Mouse (Mus musculus): ENCODE data around the gene Lsm4. TPM values are rescaled to one million over a fixed set of nuclear protein-coding genes. Genes with fewer than 3 reads are reported as not detected.

Lsm4 gene
- polyA plus RNA-seq, 1 experiment = 199 TPM

GRCm38 (mm10) chr8:70702842-70703182 lies 29.8 kb downstream of the Lsm4 start:
- DNase-seq = no peak
- WGBS = 97% methylated on average over 3 of the region's 3 CpGs
- no peak for TF ChIP-seq CTCF (IDR thresholded peaks at IDR 0.05; ENCODE audit: borderline replicate concordance, control insufficient read depth, extremely low read depth, insufficient read depth, low read length, poor library complexity)
- no peak for TF ChIP-seq POLR2A (IDR thresholded peaks at IDR 0.05; ENCODE audit: control insufficient read depth, extremely low read depth, insufficient read depth, low read length, poor library complexity)
- peaks cover 12% of the 10 kb centered on the region for H3K4me1 ChIP-seq (replicated peaks; ENCODE audit: control insufficient read depth, insufficient read depth, low read length)
- no peaks in the 10 kb centered on the region for H3K36me3 ChIP-seq (ENCODE audit: control insufficient read depth, insufficient read depth, low read length)
- H3K4me3 ChIP-seq (ENCODE audit: control insufficient read depth, insufficient read depth, low read length) = no peak overlapping the region
- H3K27ac ChIP-seq (ENCODE audit: control insufficient read depth, insufficient read depth, low read length) = no peak overlapping the region
- no peaks in the 10 kb centered on the region for H3K27me3 ChIP-seq (ENCODE audit: control insufficient read depth, insufficient read depth, low read length)

- Histone ChIP-seq H3K4me1 (replicated peaks; ENCODE audit: control insufficient read depth, insufficient read depth, low read length) (peaks cover 10% of the 10 kb centered on the region), H3K27me3 (ENCODE audit: control insufficient read depth, insufficient read depth, low read length) (no peaks in the 10 kb centered on the region), H3K4me3 (ENCODE audit: control insufficient read depth, insufficient read depth, low read length) (no peak within 1 kb of the TSS), H3K27ac (ENCODE audit: control insufficient read depth, insufficient read depth, low read length) (no peak within 1 kb of the TSS), H3K36me3 (ENCODE audit: control insufficient read depth, insufficient read depth, low read length) (no peaks in the 10 kb centered on the region)
- no peak for DNase-seq
- TF ChIP-seq CTCF (IDR thresholded peaks at IDR 0.05; ENCODE audit: borderline replicate concordance, control insufficient read depth, extremely low read depth, insufficient read depth, low read length, poor library complexity) = no peak
- TF ChIP-seq POLR2A (IDR thresholded peaks at IDR 0.05; ENCODE audit: control insufficient read depth, extremely low read depth, insufficient read depth, low read length, poor library complexity) = no peak
- 96% methylated on average over 3 of the region's 3 CpGs for WGBS
Observed at GRCm38 (mm10) chr8:70703287-70703686, 30.2 kb downstream of the Lsm4 start, which contains the start of gene Iqcn. Gene Iqcn, plus strand, starts transcription at chr8:70703457.

- no peak for DNase-seq
- H3K4me3 ChIP-seq (ENCODE audit: control insufficient read depth, insufficient read depth, low read length) = no peak overlapping the region
- H3K27me3 ChIP-seq (ENCODE audit: control insufficient read depth, insufficient read depth, low read length) = no peaks in the 10 kb centered on the region
- H3K4me1 ChIP-seq (replicated peaks; ENCODE audit: control insufficient read depth, insufficient read depth, low read length) = no peaks in the 10 kb centered on the region
- TF ChIP-seq CTCF (IDR thresholded peaks at IDR 0.05; ENCODE audit: borderline replicate concordance, control insufficient read depth, extremely low read depth, insufficient read depth, low read length, poor library complexity) (no peak), POLR2A (IDR thresholded peaks at IDR 0.05; ENCODE audit: control insufficient read depth, extremely low read depth, insufficient read depth, low read length, poor library complexity) (no peak)
- no peak overlapping the region for H3K27ac ChIP-seq (ENCODE audit: control insufficient read depth, insufficient read depth, low read length)
- WGBS = 89% methylated on average over 14 of the region's 14 CpGs
- H3K36me3 ChIP-seq (ENCODE audit: control insufficient read depth, insufficient read depth, low read length) = no peaks in the 10 kb centered on the region
Observed at GRCm38 (mm10) chr8:70708281-70708680, 35.2 kb downstream of the Lsm4 start.

GRCm38 (mm10) chr8:70709794-70710193 lies 36.7 kb downstream of the Lsm4 start:
- WGBS = 96% methylated on average over 9 of the region's 9 CpGs
- TF ChIP-seq CTCF (IDR thresholded peaks at IDR 0.05; ENCODE audit: borderline replicate concordance, control insufficient read depth, extremely low read depth, insufficient read depth, low read length, poor library complexity) (no peak), POLR2A (IDR thresholded peaks at IDR 0.05; ENCODE audit: control insufficient read depth, extremely low read depth, insufficient read depth, low read length, poor library complexity) (no peak)

GRCm38 (mm10) chr8:70710296-70710695 lies 37.2 kb downstream of the Lsm4 start:
- WGBS = 81% methylated on average over 1 of the region's 1 CpGs
- H3K36me3 ChIP-seq (ENCODE audit: control insufficient read depth, insufficient read depth, low read length) = no peaks in the 10 kb centered on the region
- H3K4me1 ChIP-seq (replicated peaks; ENCODE audit: control insufficient read depth, insufficient read depth, low read length) = no peaks in the 10 kb centered on the region
- no peak for DNase-seq
- no peak for TF ChIP-seq CTCF (IDR thresholded peaks at IDR 0.05; ENCODE audit: borderline replicate concordance, control insufficient read depth, extremely low read depth, insufficient read depth, low read length, poor library complexity)
- TF ChIP-seq POLR2A (IDR thresholded peaks at IDR 0.05; ENCODE audit: control insufficient read depth, extremely low read depth, insufficient read depth, low read length, poor library complexity) = no peak
- H3K4me3 ChIP-seq (ENCODE audit: control insufficient read depth, insufficient read depth, low read length) = no peak overlapping the region
- no peak overlapping the region for H3K27ac ChIP-seq (ENCODE audit: control insufficient read depth, insufficient read depth, low read length)
- no peaks in the 10 kb centered on the region for H3K27me3 ChIP-seq (ENCODE audit: control insufficient read depth, insufficient read depth, low read length)

More at GRCm38 (mm10) chr8:70709794-70710193, 36.7 kb downstream of the Lsm4 start:
- DNase-seq = no peak
- Histone ChIP-seq H3K36me3 (ENCODE audit: control insufficient read depth, insufficient read depth, low read length) (no peaks in the 10 kb centered on the region), H3K27ac (ENCODE audit: control insufficient read depth, insufficient read depth, low read length) (no peak overlapping the region), H3K4me3 (ENCODE audit: control insufficient read depth, insufficient read depth, low read length) (no peak overlapping the region), H3K4me1 (replicated peaks; ENCODE audit: control insufficient read depth, insufficient read depth, low read length) (no peaks in the 10 kb centered on the region), H3K27me3 (ENCODE audit: control insufficient read depth, insufficient read depth, low read length) (no peaks in the 10 kb centered on the region)

GRCm38 (mm10) chr8:70711041-70711440 lies 38.0 kb downstream of the Lsm4 start:
- H3K27me3 ChIP-seq (ENCODE audit: control insufficient read depth, insufficient read depth, low read length) = no peaks in the 10 kb centered on the region
- H3K27ac ChIP-seq (ENCODE audit: control insufficient read depth, insufficient read depth, low read length) = no peak overlapping the region
- WGBS = 90% methylated on average over 11 of the region's 11 CpGs
- H3K36me3 ChIP-seq (ENCODE audit: control insufficient read depth, insufficient read depth, low read length) = no peaks in the 10 kb centered on the region
- no peak for DNase-seq
- H3K4me1 ChIP-seq (replicated peaks; ENCODE audit: control insufficient read depth, insufficient read depth, low read length) = no peaks in the 10 kb centered on the region
- TF ChIP-seq CTCF (IDR thresholded peaks at IDR 0.05; ENCODE audit: borderline replicate concordance, control insufficient read depth, extremely low read depth, insufficient read depth, low read length, poor library complexity) (no peak), POLR2A (IDR thresholded peaks at IDR 0.05; ENCODE audit: control insufficient read depth, extremely low read depth, insufficient read depth, low read length, poor library complexity) (no peak)
- H3K4me3 ChIP-seq (ENCODE audit: control insufficient read depth, insufficient read depth, low read length) = no peak overlapping the region

- TF ChIP-seq POLR2A (IDR thresholded peaks at IDR 0.05; ENCODE audit: control insufficient read depth, extremely low read depth, insufficient read depth, low read length, poor library complexity) (no peak), CTCF (IDR thresholded peaks at IDR 0.05; ENCODE audit: borderline replicate concordance, control insufficient read depth, extremely low read depth, insufficient read depth, low read length, poor library complexity) (no peak)
- no peaks in the 10 kb centered on the region for H3K27me3 ChIP-seq (ENCODE audit: control insufficient read depth, insufficient read depth, low read length)
- H3K4me3 ChIP-seq (ENCODE audit: control insufficient read depth, insufficient read depth, low read length) = no peak overlapping the region
- no peak for DNase-seq
- no peaks in the 10 kb centered on the region for H3K36me3 ChIP-seq (ENCODE audit: control insufficient read depth, insufficient read depth, low read length)
- WGBS = 87% methylated on average over 7 of the region's 7 CpGs
- H3K27ac ChIP-seq (ENCODE audit: control insufficient read depth, insufficient read depth, low read length) = no peak overlapping the region
- H3K4me1 ChIP-seq (replicated peaks; ENCODE audit: control insufficient read depth, insufficient read depth, low read length) = no peaks in the 10 kb centered on the region
Observed at GRCm38 (mm10) chr8:70713991-70714390, 40.9 kb downstream of the Lsm4 start.
